Mouse (Mus musculus): ENCODE results near the gene Gm44596. TPM values are rescaled to one million over a fixed set of nuclear protein-coding genes. Genes with fewer than 3 reads are reported as not detected.
"Not testable (repeated sequence)": the region's sequence is repeated elsewhere in the genome, so short reads cannot be mapped to it uniquely, and the experiment has no call there.

Gene Gm44596
- polyA plus RNA-seq, 1 experiment = not detected

DNA sequence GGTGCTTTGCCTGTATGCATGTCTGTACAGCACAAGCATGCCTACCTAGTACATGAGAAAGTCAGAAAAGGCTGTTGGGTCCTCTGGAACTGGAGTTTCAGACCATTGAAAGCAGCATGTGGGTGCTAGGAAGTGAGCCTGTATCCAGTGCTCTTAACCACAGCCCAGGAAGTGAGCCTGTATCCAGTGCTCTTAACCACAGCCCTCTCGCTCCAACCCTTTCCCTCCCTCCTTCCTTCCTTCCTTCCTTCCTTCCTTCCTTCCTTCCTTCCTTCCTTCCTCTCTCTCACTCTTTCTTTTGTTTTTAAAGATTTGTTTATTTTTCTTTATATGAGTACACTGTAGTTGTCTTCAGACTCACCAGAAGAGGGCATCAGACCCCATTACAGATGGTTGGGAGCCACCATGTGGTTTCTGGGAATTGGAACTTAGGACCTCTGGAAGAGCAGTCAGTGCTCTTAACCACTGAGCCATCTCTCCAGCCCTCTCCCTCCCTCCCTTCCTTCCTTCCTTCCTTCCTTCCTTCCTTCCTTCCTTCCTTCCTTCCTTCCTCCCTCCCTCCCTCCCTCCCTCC lies 5.4 kb downstream of the Gm44596 start:
- not testable (repeated sequence) for DNase-seq (ENCODE audit: low spot score)

DNA sequence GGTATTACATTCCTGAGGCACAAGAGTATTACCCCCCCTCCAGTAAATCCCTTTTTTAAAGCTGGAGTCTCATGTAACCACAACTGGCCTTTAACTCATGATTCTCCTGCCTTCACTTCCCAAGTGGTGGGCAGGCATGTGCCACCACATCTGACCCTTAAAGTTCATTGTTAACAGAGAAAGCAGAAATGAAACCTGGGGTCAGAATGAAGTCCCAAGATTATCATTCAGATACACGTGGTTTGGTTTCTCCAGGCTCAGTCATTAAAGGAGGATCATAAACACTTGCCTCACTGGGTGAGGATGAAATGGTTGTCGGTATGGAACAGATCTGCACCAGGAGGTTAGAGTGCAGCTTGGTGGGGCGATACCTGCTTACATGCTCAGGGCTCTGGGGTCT lies 6.0 kb downstream of the Gm44596 start:
- no peak for DNase-seq (ENCODE audit: low spot score)

DNA sequence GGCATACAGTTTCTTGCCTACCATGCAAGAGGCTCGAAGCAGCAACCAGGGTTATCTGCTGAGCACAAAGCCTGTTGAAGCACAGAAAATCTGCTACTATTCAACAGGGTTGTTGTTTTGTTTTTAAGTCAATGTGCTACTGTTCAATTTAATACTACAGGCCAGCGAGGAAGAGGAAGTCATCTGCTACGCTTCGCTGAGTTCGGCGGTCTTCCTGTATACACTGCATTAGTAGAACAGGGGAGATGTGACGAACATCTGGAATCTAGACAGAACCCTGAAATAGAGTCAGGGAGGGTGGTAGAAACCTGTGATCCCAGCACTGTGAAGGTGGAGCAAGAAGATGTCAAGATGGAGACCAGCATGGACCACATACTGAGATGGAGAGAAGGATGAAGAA lies 8.4 kb downstream of the Gm44596 start:
- DNase-seq (ENCODE audit: low spot score) = no peak

GRCm38 (mm10) chr6:128385026-128385425 lies 9.7 kb downstream of the Gm44596 start:
- no peak for DNase-seq (ENCODE audit: low spot score)

DNA sequence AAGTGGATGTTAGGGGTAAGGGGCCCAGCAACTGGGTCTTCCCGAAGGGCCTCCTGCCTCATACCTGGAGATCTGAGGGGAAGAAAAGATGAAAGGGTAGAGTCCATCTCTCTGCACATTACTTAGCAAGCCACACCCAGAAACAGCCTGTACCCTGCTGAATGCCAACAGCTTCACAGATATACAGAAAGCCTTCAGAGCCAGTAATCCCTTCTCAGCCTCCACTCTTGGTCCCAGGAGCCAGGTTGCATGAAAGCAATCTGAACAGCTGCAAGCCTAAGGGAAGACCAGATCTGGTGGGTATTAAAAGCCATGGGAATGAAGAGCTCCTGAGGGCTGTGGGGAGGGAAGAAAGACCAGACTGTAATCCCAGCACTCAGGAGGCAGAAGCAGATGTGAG lies 13.9 kb downstream of the Gm44596 start:
- DNase-seq (ENCODE audit: low spot score) = no peak

DNA sequence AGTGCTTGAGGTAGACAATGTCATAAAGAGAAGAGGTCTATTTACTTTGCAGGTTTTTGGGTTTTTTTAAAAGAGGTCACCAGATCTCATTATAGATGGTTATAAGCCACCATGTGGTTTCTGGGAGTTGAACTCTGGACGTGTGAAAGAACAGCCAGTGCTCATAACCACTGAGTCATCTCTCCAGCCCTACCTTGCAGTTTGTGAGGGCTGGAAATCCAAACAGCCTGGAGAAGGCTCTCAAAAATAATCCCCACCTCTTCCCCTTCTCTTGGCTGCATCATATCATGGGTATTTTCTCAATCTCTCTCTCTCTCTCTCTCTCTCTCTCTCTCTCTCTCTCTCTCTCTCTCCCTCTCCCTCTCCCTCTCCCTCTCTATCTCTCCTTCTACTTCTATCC lies 15.4 kb downstream of the Gm44596 start:
- no peak for DNase-seq (ENCODE audit: low spot score)

DNA sequence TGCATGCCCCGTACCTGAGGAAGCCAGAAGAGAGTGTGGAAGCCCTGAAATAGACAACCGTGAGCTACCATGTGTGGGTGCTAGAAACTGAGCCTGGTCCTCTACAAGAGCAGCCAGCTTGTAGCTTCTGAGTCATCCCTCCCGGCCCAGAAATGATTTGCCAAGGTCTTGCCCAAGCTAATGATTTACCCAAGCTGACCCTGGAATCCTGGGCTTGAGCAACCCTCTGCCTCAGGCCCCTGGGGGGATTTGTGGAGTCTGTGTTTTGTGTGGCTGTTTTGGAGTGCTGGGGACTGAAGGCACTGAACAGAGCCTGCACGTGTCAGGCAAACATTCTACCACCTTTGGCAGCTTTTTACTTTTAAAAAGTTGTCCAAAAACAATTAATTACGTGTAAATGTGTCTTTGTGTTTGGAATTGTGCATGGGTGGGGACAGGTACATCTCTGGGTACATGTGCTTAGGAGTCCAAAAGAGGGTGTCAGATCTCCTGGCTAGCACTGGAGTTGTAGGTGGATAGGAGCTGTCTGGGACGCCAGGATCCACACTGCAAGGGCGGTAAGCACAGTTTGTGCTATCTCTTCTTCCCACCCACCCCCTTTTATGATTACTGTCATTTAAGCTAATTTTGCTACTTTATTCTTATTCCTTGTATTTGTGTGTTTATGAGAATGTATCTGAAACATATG lies 22.4 kb downstream of the Gm44596 start:
- no peak for DNase-seq (ENCODE audit: low spot score)

DNA sequence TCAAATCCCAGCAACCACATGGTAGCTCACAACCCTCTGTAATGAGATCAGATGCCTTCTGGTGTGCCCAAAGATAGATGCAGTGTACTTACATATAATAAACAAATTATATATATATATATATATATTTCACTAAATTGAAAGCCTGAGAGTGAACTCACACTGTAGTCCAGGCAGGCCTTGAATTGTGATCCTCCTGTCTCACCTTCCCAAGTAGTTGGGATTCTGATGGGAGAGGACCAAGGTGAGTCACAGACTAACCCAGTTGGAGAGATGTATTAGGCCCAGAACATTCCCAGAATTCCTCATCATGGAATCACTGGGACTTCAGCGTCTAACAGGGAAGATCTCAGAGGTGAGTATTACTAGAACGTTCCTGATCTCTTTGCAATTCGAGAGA lies 23.7 kb downstream of the Gm44596 start, which contains the start of gene Nrip2:
Gene Nrip2, plus strand, starts transcription at position 301 of the 400 bp plus-strand sequence.
- DNase-seq (ENCODE audit: low spot score) = no peak

DNA sequence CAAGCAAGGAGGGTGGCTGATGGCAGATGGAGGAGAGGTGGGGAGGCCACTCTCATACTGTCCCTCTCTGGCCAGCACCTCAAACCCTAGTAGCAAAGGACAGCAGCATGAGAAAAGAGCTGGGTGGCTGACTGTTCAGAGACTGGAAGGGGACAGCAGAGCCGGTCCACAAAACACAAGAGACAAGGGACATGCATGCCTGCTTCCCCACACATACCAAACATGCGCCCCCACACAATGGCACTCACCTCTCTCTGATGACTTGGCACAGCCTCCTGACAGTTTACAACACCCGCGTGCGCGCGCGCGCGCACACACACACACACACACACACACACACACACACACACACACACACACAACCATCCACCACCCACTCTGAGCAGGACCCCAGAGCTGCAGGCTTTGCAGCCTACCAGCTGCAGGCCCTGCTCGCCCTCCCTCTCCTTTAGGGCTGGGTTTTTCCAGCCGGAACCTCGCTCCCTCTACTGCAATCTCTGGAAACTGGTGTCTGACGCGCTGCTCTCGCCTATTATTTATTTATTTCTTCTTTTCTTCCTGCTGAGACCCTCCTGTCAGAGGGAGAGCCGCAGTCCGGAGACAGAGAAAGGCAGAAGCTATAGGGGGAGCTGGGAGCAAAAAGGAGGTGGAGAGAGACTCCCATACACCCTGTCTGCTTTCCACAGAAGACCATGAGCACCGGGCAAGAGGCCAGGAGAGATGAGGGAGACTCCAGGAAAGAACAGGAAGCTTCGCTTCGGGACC lies 24.3 kb downstream of the Gm44596 start:
- no peak for DNase-seq (ENCODE audit: low spot score)

DNA sequence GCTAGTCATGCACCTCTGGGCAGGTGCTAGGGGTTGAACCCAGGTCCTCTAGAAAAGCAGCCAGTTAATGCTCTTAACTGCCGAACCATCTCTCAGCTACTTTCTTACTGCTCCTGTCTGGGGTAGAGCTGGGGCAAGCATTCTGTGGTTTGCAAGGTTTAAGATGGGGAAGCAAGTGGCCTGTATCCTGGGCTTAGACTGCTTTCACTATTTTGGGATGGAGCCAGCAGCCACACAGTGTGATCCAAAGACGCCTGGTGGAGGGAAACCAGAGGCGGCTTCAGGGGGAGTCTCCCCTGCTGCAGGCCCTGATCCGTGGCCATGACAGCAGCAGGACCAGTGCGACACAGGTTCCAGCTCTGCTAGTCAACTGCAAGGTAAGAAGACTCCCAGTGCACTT lies 29.4 kb downstream of the Gm44596 start:
- DNase-seq (ENCODE audit: low spot score) = no peak

DNA sequence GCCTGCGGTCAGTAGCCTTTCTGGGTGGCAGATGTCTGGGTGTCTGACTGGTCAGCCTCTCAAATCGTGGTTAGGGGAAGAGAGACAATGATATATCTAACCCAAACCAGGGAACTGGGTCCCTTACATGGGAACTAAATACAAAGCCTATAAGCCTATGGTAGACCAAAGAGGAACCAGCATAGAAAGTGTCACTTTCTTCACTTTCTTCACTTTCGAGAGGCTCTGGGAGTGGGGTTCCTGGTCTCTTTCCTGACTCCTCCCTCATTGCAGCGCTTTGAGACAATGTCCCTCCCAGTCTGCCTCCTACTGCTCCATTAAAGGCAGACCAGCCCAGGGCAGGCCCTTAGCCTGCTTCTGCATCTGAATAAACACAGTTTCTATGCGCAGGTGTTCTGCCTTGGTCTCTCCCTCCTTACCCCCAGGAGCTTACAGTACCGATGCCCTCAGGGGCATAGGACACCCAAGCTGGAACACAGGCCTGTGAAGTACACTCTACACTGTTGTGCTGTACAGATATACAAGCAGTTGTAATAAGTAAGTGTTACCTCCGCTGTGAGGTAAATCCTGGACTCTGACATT lies 33.3 kb downstream of the Gm44596 start:
- DNase-seq (ENCODE audit: low spot score) = no peak

DNA sequence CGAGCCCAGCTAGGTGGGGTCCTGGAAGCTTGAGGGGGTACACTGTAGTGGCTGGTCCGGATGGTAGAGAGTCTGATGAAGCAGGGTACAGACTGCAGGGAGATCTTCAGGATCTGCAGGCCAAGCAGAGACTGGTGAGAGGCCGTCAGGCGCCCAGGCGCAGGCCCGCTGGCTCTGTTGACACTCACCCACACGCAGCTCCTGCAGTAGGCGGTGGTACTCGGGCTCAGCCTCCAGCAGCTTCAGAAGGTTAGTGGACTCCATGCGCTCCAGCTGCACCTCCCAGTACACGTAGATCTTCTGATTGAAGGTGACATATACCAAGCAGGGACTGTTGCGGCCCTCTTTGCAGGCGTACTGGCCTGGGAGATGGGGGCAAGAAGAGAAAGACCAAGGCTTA lies 35.0 kb downstream of the Gm44596 start:
- no peak for DNase-seq (ENCODE audit: low spot score)

DNA sequence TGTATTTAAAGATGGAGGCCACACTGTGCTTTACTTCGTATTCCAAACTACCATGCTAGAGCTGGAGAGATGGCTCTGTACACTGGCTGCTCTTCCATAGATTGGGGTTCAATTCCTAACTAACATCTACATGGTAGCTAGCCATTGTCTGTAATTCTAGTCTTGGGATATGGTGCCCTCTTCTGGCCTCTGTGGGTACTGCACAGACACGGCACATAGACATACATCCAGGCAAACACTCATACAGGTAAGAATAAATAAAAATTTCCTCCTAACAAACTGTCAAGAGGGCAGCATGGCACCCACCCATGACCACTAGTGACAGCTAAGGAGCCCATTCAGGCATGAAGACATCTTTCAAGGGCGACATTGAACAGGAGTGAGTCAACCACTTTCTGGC lies 35.8 kb downstream of the Gm44596 start:
- peak; percentile 70 for DNase-seq (ENCODE audit: low spot score)

- DNase-seq (ENCODE audit: low spot score) = no peak
Measured at GRCm38 (mm10) chr6:128416169-128416568, 40.9 kb downstream of the Gm44596 start.

DNA sequence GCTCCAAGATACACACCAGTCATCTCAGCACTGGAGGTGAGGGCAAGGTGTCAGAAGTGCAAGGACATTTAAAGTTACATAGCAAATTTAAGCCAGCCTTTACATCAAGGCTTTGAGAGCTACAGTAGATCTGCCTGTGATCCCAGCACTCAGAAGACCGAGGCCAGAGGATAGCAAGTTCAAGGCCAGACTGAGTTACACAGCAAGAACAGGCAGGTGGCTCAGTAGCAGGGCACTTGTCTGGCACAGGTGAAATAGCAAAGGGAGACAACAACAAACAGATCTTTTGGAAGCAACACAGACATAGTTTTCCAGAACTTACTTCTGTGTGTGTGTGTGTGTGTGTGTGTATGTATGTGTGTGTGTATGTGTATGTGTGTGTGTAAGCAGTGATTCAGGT lies 42.8 kb downstream of the Gm44596 start:
- DNase-seq (ENCODE audit: low spot score) = no peak

- no peak for DNase-seq (ENCODE audit: low spot score)
Measured at GRCm38 (mm10) chr6:128421036-128421435, 45.7 kb downstream of the Gm44596 start.

DNA sequence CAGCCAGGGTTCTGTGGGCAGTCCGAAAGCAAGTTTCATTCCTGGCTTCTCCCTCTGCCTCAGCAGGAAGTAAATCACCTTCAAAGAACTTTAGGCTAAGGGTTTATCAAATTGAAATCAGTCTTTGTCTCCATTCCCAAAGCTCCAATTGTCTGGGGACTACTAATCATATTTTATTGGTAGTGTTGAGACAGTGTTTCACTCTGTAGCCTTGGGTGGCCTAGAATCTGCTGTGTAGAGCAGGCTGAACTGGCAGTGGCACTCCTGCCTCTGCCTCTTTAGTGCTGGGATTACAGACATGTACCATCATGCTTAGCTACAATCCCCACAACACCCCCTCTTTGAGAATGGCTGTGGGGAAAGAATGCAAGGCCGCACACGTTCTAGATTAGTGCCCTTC lies 46.2 kb downstream of the Gm44596 start:
- no peak for DNase-seq (ENCODE audit: low spot score)

- no peak for DNase-seq (ENCODE audit: low spot score)
Measured at GRCm38 (mm10) chr6:128423496-128424268, 48.4 kb downstream of the Gm44596 start.

DNA sequence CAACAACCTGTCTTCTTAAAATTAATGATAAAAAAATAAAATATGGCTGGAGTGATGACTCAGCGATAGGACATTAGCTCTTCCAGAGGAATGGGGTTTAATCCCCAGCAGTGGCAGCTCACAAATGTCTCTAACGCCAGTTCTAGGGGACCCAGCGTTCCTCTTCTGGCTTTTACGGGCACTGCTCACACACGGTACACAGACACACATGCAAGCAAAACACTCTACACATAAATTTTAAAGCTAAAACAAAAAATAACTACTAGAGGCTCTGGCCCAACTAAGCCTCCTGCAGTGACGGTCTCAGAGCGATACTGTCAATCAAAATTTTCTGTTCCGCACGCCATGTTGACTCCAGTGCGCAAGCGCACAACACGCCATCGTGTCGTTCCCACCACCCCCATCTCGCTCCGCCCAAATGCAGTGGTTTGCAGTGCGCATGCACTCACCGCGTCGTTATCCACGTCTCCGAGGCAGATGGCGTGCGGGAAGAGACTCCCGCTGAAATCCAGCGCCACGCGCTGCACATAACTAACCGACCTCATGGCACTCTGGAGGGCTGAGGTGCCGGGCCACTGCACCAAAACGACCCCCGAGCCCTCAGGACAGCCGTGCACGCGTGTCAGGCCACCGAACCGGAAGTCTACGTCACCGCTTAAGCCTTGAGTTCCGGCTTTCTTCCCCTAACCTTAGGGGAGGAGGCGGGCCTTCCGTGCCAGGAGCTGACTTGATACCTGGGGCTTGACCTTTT lies 49.1 kb downstream of the Gm44596 start, which contains the start of gene Itfg2:
Gene Itfg2, minus strand, starts transcription at position 663 of the 751 bp plus-strand sequence.
- peak; percentile 93 for DNase-seq (ENCODE audit: low spot score)

GRCm38 (mm10) chr6:128425046-128425445 lies 49.7 kb downstream of the Gm44596 start:
- no peak for DNase-seq (ENCODE audit: low spot score)

DNA sequence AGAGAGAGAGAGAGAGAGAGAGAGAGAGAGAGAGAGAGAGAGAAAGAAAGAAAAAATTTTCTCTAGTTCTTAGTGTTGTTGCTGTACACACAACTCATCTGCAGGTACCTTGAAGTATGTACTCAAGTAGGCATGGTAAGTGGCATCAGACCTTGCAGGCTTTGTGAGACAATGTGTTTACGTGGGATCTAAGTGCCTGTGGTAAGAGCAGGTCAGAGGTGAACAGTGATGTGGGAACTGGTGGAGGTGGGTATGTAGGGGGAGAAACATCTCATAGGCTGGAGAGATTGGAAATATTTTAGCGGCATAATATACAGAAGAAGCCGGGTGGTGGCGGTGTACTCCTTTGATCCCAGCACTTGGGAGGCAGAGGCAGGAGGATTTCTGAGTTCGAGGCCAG lies 52.3 kb downstream of the Gm44596 start:
- DNase-seq (ENCODE audit: low spot score) = no peak
